Mouse (Mus musculus) granulocyte monocyte progenitor cell, adult 5-6 weeks (primary cell): ENCODE results near the gene Gm20379. TPM values are rescaled to one million over a fixed set of nuclear protein-coding genes. Genes with fewer than 3 reads are reported as not detected.

Source experiments
- ATAC-seq: replicated peaks from 2 replicates; pipeline ENCODE4 v1.8.0; 2016; ENCODE audit warnings: mild to moderate bottlenecking, moderate TSS enrichment, inconsistent platforms; ENCODE audit not compliant: poor library complexity, severe bottlenecking
- total RNA-seq, 2 experiments: library from RNA; stranded (forward) in 1 of 2; stranded (reverse) in 1 of 2; fragments of 200-712, 200-1000 nt in 1 of 2; fragments of >200 nt in 1 of 2; fragmentation: Nextera tagmentation in 1 of 2; gene quantifications; 2 replicates each; pipeline ENCODE4 v1.2.3; 2014 to 2017

Gene Gm20379
- total RNA-seq, 2 experiments from 2014 or later = not detected

GRCm38 (mm10) chr13:92332103-92332879 is 26.5 kb downstream of the Gm20379 start:
- no peak for ATAC-seq

- ATAC-seq = peak; percentile 55
Observed at GRCm38 (mm10) chr13:92336857-92337256, 31.1 kb downstream of the Gm20379 start.

- no peak for ATAC-seq
Observed at GRCm38 (mm10) chr13:92337773-92338462, 32.1 kb downstream of the Gm20379 start.

- ATAC-seq = no peak
Observed at GRCm38 (mm10) chr13:92339787-92340186, 34.0 kb downstream of the Gm20379 start.

- no peak for ATAC-seq
Observed at GRCm38 (mm10) chr13:92344033-92344432, 38.3 kb downstream of the Gm20379 start.

GRCm38 (mm10) chr13:92346338-92346737 is 40.6 kb downstream of the Gm20379 start:
- ATAC-seq = no peak

GRCm38 (mm10) chr13:92351100-92351499 is 45.3 kb downstream of the Gm20379 start:
- no peak for ATAC-seq

- ATAC-seq = 0 out of 2 replicates have a peak, but pooled peaks have one; percentile 6
Observed at GRCm38 (mm10) chr13:92353956-92354355, 48.2 kb downstream of the Gm20379 start.

- peak; percentile 89 for ATAC-seq
Observed at GRCm38 (mm10) chr13:92354456-92355271, 48.9 kb downstream of the Gm20379 start, which contains the start of the genes Dhfr and Msh3. Gene Dhfr (plus strand): TSS chr13:92354726. Gene Msh3 (minus strand): TSS chr13:92355003.

- peak; percentile 37 for ATAC-seq
Observed at GRCm38 (mm10) chr13:92355272-92355643, 49.5 kb downstream of the Gm20379 start.

- no peak for ATAC-seq
Observed at GRCm38 (mm10) chr13:92356376-92356775, 50.6 kb downstream of the Gm20379 start.

Other genes with a start within 250 kb of the Gm20379 start
- gene Rasgrf2, start 174.3 kb upstream of the Gm20379 start, total RNA-seq (2014; fragmentation: Nextera tagmentation) = 1.1 and 1.7 TPM in 2 replicates
- 0.26 and 0.73 TPM in 2 replicates for gene Rasgrf2, start 174.3 kb upstream of the Gm20379 start, total RNA-seq (2017)
- gene Dhfr, start 48.7 kb downstream of the Gm20379 start, total RNA-seq (2014; fragmentation: Nextera tagmentation) = 20.6 and 25.4 TPM in 2 replicates
- 26.5 and 26.9 TPM in 2 replicates for gene Dhfr, start 48.7 kb downstream of the Gm20379 start, total RNA-seq (2017)
- 42.4 and 53.1 TPM in 2 replicates for gene Msh3, start 49.0 kb downstream of the Gm20379 start, total RNA-seq (2014; fragmentation: Nextera tagmentation)
- 41.4 and 48.1 TPM in 2 replicates for gene Msh3, start 49.0 kb downstream of the Gm20379 start, total RNA-seq (2017)
- not detected in 2 replicates for gene Ankrd34b, start 119.9 kb downstream of the Gm20379 start, total RNA-seq (2014; fragmentation: Nextera tagmentation)
- not detected in 2 replicates for gene Ankrd34b, start 119.9 kb downstream of the Gm20379 start, total RNA-seq (2017)
- 4.8 and 5.5 TPM in 2 replicates for gene Fam151b, start 178.0 kb downstream of the Gm20379 start, total RNA-seq (2014; fragmentation: Nextera tagmentation)
- 6.0 and 8.2 TPM in 2 replicates for gene Fam151b, start 178.0 kb downstream of the Gm20379 start, total RNA-seq (2017)
- gene Zfyve16, start 224.9 kb downstream of the Gm20379 start, total RNA-seq (2014; fragmentation: Nextera tagmentation) = 2.7 and 7.9 TPM in 2 replicates
- 4.2 and 5.8 TPM in 2 replicates for gene Zfyve16, start 224.9 kb downstream of the Gm20379 start, total RNA-seq (2017)